21 mouse cellular contexts compared by ENCODE assay signal in genomic region chr2:172604625-172605024, GRCm38 (mm10). TPM values are rescaled to one million over a fixed set of nuclear protein-coding genes. Genes with fewer than 3 reads are reported as not detected.
"Had no signal": no experiment of that assay in that cellular context is flagged by ENCODE, and none has a peak within 500 bp of the region (broad histone marks: within the 10 kb centered on the region; RNA-seq: fewer than 3 reads in every experiment).

No protein-coding gene starts in this region.

- ATAC-seq: midbrain, embryonic 13.5 days; midbrain, embryonic 16.5 days had no signal

- H3K9me3 ChIP-seq: midbrain, embryonic 13.5 days; neural tube, embryonic 13.5 days; neural tube, embryonic 15.5 days; stomach, embryonic 15.5 days had no signal

- H3K4me3 ChIP-seq: megakaryocyte, embryonic 14.5 days; midbrain, embryonic 13.5 days; myocyte; neural tube, embryonic 13.5 days; neural tube, embryonic 15.5 days; stomach, embryonic 15.5 days had no signal

- H3K27me3 ChIP-seq: midbrain, embryonic 13.5 days; neural tube, embryonic 13.5 days; neural tube, embryonic 15.5 days; stomach, embryonic 15.5 days had no signal

- H3K4me1 ChIP-seq: megakaryocyte, embryonic 14.5 days; neural tube, embryonic 13.5 days; neural tube, embryonic 15.5 days; stomach, embryonic 15.5 days had no signal

- DNase-seq: lung, adult 18-20 months; lung, embryonic 14.5 days; lung, postnatal 10 days; retina, postnatal 1 day; right cerebral cortex, adult 18-20 months; right cerebral cortex, postnatal 25 days; thymus, adult 18-20 months; thymus, postnatal 14 days; thymus, postnatal 36 days had no signal

- H3K36me3 ChIP-seq: midbrain, embryonic 13.5 days; neural tube, embryonic 13.5 days; neural tube, embryonic 15.5 days; stomach, embryonic 15.5 days had no signal

- H3K9ac ChIP-seq: lung, embryonic 14.5 days; midbrain, embryonic 13.5 days; neural tube, embryonic 13.5 days; neural tube, embryonic 15.5 days; stomach, embryonic 15.5 days had no signal

- H3K27ac ChIP-seq: macrophage; midbrain, embryonic 13.5 days; neural tube, embryonic 13.5 days; neural tube, embryonic 15.5 days; stomach, embryonic 15.5 days had no signal

- H3K4me2 ChIP-seq: lung, embryonic 14.5 days; midbrain, embryonic 11.5 days; midbrain, embryonic 13.5 days; neural tube, embryonic 13.5 days; neural tube, embryonic 15.5 days; stomach, embryonic 15.5 days had no signal

RNA-seq across cellular contexts. Expression of gene Tfap2c, which starts 55.2 kb away (rescaled TPM):
- total RNA-seq: megakaryocyte progenitor cell, adult 5-6 weeks had no signal
- polyA plus RNA-seq: liver, embryonic 16.5 days; macrophage; myocyte; spleen, adult 2 months had no signal
